Mouse (Mus musculus): Measurements from ENCODE around the gene Zfp710.

DNA sequence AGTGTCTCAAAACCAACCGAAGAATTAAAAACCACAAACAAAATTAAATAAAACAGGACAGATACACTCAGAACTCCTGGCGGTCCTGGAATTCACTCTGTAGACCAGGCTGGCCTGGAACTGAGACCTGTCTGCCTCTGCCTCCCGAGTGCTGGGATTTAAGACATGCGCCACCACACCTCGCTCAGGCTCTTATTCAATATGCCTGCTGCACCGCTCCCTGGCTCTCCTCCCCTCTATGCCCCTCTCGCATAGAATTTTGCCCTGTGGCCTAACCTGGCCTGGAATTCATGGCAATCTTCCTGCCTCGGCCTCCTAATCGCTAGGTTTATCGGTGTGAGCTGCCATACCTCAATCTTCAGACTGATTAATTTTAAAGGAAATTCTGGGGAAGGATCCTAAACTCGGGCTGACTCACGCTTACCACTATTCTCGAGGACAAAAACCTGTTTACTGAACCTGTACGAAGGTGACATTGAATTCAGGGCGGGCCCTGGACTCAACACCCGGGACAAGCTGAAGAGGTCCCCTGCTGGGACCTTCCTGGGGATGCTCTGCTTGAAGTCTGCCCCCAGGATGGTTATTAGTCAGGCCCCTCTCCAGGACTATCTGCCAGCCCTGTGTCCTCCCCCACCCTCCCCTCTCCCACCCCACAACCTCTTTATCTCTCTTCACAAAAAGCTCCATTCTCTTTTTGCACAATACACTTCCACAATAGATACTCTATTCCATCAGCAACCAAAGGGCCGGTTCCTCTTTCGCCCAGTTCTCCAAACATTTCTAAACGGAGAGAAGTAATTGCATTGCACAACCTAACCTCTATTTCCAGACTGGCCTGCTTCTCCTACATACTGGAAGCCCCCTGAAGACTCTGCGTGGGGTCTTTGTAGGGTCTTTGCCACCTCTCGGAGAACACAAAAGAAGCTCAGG is 9.5 kb upstream of the Zfp710 start:
- TF ChIP-seq CTCF (IDR thresholded peaks at IDR 0.05; ENCODE audit: control insufficient read depth, insufficient read depth, insufficient read length) (no peak), FOSL1 (IDR thresholded peaks at IDR 0.05; ENCODE audit: insufficient read depth, low read length, poor library complexity, severe bottlenecking) (no peak), USF1 (IDR thresholded peaks at IDR 0.05; ENCODE audit: low read depth) (no peak), MAX (IDR thresholded peaks at IDR 0.05) (no peak), MYOG (IDR thresholded peaks at IDR 0.05; ENCODE audit: control insufficient read depth, extremely low read depth, insufficient read length) (no peak), MYOD1 (IDR thresholded peaks at IDR 0.05; ENCODE audit: control insufficient read depth, insufficient read length, low read depth) (no peak), CEBPB (IDR thresholded peaks at IDR 0.05; ENCODE audit: low read depth) (no peak)
